Mouse (Mus musculus): ENCODE results near the gene Mtch2. TPM values are rescaled to one million over a fixed set of nuclear protein-coding genes. Genes with fewer than 3 reads are reported as not detected.
A peak's percentile ranks its signal among the peaks of the same experiment; 100 is the strongest.

Mtch2 gene
- total RNA-seq, 2 experiments from 2014 or later: 412 to 444 TPM

GRCm38 (mm10) chr2:90906721-90907120 lies 59.8 kb downstream of the Mtch2 start:
- DNase-seq: no peak

GRCm38 (mm10) chr2:90910861-90911260 lies 63.9 kb downstream of the Mtch2 start:
- DNase-seq: no peak

- no peak for DNase-seq
Observed at GRCm38 (mm10) chr2:90911668-90912067, 64.7 kb downstream of the Mtch2 start.

- peak; percentile 66 for DNase-seq
Observed at GRCm38 (mm10) chr2:90913671-90914070, 66.7 kb downstream of the Mtch2 start.

- no peak for DNase-seq
Observed at GRCm38 (mm10) chr2:90915516-90915915, 68.6 kb downstream of the Mtch2 start.

Other genes with a start within 250 kb of the Mtch2 start
- 10 to 100 TPM; 17.7 to 25.7 TPM for gene Nup160, start 169.9 kb upstream of the Mtch2 start, total RNA-seq (2021)
- gene Fnbp4, start 101.8 kb upstream of the Mtch2 start, total RNA-seq (2021): 10 to 100 TPM; 42.4 to 75.4 TPM
- gene Agbl2, start 64.4 kb upstream of the Mtch2 start, total RNA-seq (2021): 1 to 10 TPM in 1 of 2 experiments, under 1 TPM in 1; 0.72 to 1.4 TPM
- 1 to 10 TPM; 3.3 to 4.8 TPM for gene C1qtnf4, start 38.7 kb downstream of the Mtch2 start, total RNA-seq (2021)
- 10 to 100 TPM; 24.6 to 26.6 TPM for gene Kbtbd4, start 57.6 kb downstream of the Mtch2 start, total RNA-seq (2021)
- gene Ndufs3, start 57.7 kb downstream of the Mtch2 start, total RNA-seq (2021): 100 to 1,000 TPM; 692 to 778 TPM
- 10 to 100 TPM; 74.7 to 87.0 TPM for gene Celf1, start 93.2 kb downstream of the Mtch2 start, total RNA-seq (2021)
- 1 to 10 TPM; 1.7 to 5.0 TPM for gene Rapsn, start 188.5 kb downstream of the Mtch2 start, total RNA-seq (2021)
- gene Psmc3, start 206.9 kb downstream of the Mtch2 start, total RNA-seq (2021): 100 to 1,000 TPM; 174 to 182 TPM
- gene Slc39a13, start 223.3 kb downstream of the Mtch2 start, total RNA-seq (2021): 10 to 100 TPM; 22.3 to 30.5 TPM
- 1 to 10 TPM; 5.3 to 8.7 TPM for gene Spi1, start 235.2 kb downstream of the Mtch2 start, total RNA-seq (2021)